ENCODE assay signal across 8 mouse cellular contexts in the genomic region with DNA sequence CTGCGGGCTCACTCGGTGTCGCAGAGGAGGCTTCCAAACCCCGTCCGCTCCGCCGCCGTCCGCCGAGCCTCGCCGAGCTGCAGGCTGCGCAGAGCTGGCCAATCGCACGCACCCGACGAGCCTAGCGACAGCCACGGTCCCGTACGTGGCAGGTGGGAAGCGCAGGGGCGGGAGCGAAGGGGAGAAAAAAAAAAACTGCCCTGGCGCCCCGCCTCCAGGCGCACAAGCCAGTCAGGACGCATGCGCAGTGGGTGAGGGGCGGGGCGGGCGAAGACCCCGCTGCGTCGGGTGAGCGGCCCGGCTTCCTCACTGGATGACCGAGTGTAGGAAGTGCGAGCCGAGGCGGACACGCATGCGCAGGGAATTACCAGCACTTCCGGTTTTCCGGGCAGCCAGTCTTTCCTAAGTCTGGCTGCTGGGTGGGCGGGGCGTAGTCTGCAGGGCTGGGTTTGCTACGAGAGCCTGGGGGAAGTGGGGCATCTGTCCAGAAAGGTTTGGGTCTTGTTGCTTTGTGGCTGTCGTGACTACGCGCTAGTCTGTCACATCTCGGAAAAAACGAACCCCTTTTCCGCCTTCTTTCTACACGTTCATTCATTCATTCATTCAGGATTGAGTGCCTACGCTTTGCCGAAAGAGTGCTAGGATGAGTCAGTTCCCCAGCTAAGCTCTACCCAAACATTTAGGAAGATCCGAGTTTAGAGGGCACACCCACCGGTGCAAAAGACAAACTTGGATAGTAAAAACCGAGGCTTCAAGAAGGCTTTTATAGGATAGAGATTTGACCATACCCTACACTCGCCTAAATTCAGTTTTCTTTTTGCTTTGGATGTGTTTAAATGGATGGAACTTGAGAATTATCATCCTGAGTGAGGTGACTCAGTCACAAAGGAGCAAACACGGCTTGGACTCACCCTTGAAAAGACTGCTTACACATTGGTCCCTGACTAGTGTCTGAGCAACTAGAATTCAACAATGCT. TPM values are rescaled to one million over a fixed set of nuclear protein-coding genes. Genes with fewer than 3 reads are reported as not detected.
A peak's percentile ranks its signal among the peaks of the same experiment; 100 is the strongest.
DNase-seq lines count a peak whose midpoint lies in the region; ATAC-seq and TF ChIP-seq lines count a peak whose summit lies in the region.

Gene Tfg (minus strand): TSS at position 227 of the 977 bp plus-strand sequence.

- in situ Hi-C loops in CH12.LX (cut with MboI; ENCODE audit: low pct_ligation_motif_present, low pct_unique_long_range_greater_than_20kb, low sequenced_read_pairs): loop anchor here (25.0 kb wide), 1 partner anchor 780 kb away; the partner anchor contains the start of gene Cep97

- TF ChIP-seq RAD21 in CH12.LX (IDR thresholded peaks at IDR 0.05; ENCODE audit: low read depth, low read length): no peak

- H3K4me3 ChIP-seq in CH12.LX (replicated peaks in 1 of 3; ENCODE audit: low read depth in 2 of 3, low read length in 2 of 3, poor library complexity in 1 of 3): peak within 1 kb of the TSS; percentile 75 to 93 (median 82)
- H3K4me3 ChIP-seq in forebrain, embryonic 11.5 days (ENCODE audit: low read depth, low read length): peak within 1 kb of the TSS; percentile 78
- peak within 1 kb of the TSS; percentile 79 for H3K4me3 ChIP-seq in heart, embryonic 16.5 days (ENCODE audit: low read length)
- H3K4me3 ChIP-seq in liver, embryonic 15.5 days (replicated peaks): peak within 1 kb of the TSS; percentile 89
- H3K4me3 ChIP-seq in neural tube, embryonic 12.5 days: peak within 1 kb of the TSS; percentile 80

- H3K27me3 ChIP-seq in CH12.LX (replicated peaks): no peaks in the 10 kb centered on the region
- no peaks in the 10 kb centered on the region for H3K27me3 ChIP-seq in forebrain, embryonic 11.5 days (ENCODE audit: control insufficient read depth, insufficient read depth, low read length)
- H3K27me3 ChIP-seq in heart, embryonic 16.5 days (ENCODE audit: control insufficient read depth, insufficient read depth, low read length): no peaks in the 10 kb centered on the region
- H3K27me3 ChIP-seq in liver, embryonic 15.5 days: no peaks in the 10 kb centered on the region
- H3K27me3 ChIP-seq in neural tube, embryonic 12.5 days (replicated peaks): no peaks in the 10 kb centered on the region

- ATAC-seq in forebrain, embryonic 11.5 days (replicated peaks; ENCODE audit: low FRiP score): peak; percentile 97
- peak; percentile 95 for ATAC-seq in heart, embryonic 16.5 days (replicated peaks; ENCODE audit: extremely low read depth, insufficient read depth, low FRiP score)
- peak; percentile 90 for ATAC-seq in liver, embryonic 15.5 days (ENCODE audit: insufficient read depth)
- peak; percentile 98 for ATAC-seq in neural tube, embryonic 12.5 days (ENCODE audit: low FRiP score, low read depth)

- WGBS in forebrain, embryonic 11.5 days: under 1% methylated on average over 60 of the region's 62 CpGs
- under 1% methylated on average over 62 of the region's 62 CpGs for whole genome bisulfite sequencing in heart, embryonic 16.5 days
- under 1% methylated on average over 62 of the region's 62 CpGs for WGBS in liver, embryonic 15.5 days (ENCODE audit: insufficient replicate concordance)
- WGBS in neural tube, embryonic 12.5 days: under 1% methylated on average over 62 of the region's 62 CpGs

- no peak for TF ChIP-seq CTCF in CH12.LX (conservative IDR thresholded peaks at IDR 0.05 in 1 of 2, IDR thresholded peaks at IDR 0.05 in 1 of 2; ENCODE audit: low read depth in 2 of 2, low read length in 2 of 2)

- H3K4me2 ChIP-seq in CH12.LX (ENCODE audit: insufficient read depth, low read depth, poor library complexity, severe bottlenecking): peak within 1 kb of the TSS; percentile 92
- peak within 1 kb of the TSS; percentile 61 for H3K4me2 ChIP-seq in forebrain, embryonic 11.5 days (ENCODE audit: low read depth, low read length, severe bottlenecking)
- peak within 1 kb of the TSS; percentile 87 for H3K4me2 ChIP-seq in heart, embryonic 16.5 days (ENCODE audit: low read depth, low read length)
- peak within 1 kb of the TSS; percentile 85 for H3K4me2 ChIP-seq in liver, embryonic 15.5 days
- peak within 1 kb of the TSS; percentile 77 for H3K4me2 ChIP-seq in neural tube, embryonic 12.5 days (replicated peaks)

- H3K36me3 ChIP-seq in CH12.LX (replicated peaks in 1 of 2; ENCODE audit: control insufficient read depth in 1 of 2, insufficient read depth in 1 of 2, low read length in 1 of 2): peaks cover under 1 to 8% of the 10 kb centered on the region in 2 experiments
- no peaks in the 10 kb centered on the region; the same call in 1 of the 2 replicates for H3K36me3 ChIP-seq in forebrain, embryonic 11.5 days (ENCODE audit: control insufficient read depth, insufficient read depth, low read length)
- peaks cover 1% of the 10 kb centered on the region; the same call in 1 of the 2 replicates for H3K36me3 ChIP-seq in heart, embryonic 16.5 days (ENCODE audit: control insufficient read depth, insufficient read depth)
- H3K36me3 ChIP-seq in liver, embryonic 15.5 days (replicated peaks): peaks cover 6% of the 10 kb centered on the region
- 0 out of 2 replicates have a peak, but pooled peaks cover 1% of the 10 kb centered on the region for H3K36me3 ChIP-seq in neural tube, embryonic 12.5 days

- peak; percentile 98 for TF ChIP-seq POLR2A in CH12.LX (IDR thresholded peaks at IDR 0.05; ENCODE audit: low read depth, low read length)

- no peaks in the 10 kb centered on the region for H3K9me3 ChIP-seq in CH12.LX (replicated peaks; ENCODE audit: low read length)
- no peaks in the 10 kb centered on the region for H3K9me3 ChIP-seq in forebrain, embryonic 11.5 days (ENCODE audit: control insufficient read depth, low read length)
- H3K9me3 ChIP-seq in heart, embryonic 16.5 days (replicated peaks; ENCODE audit: control insufficient read depth, low read length): no peaks in the 10 kb centered on the region
- H3K9me3 ChIP-seq in liver, embryonic 15.5 days (replicated peaks): no peaks in the 10 kb centered on the region
- H3K9me3 ChIP-seq in neural tube, embryonic 12.5 days: no peaks in the 10 kb centered on the region

- peak within 1 kb of the TSS; percentile 90 for H3K27ac ChIP-seq in CH12.LX (ENCODE audit: insufficient read depth, low read depth)
- peak within 1 kb of the TSS; percentile 98 for H3K27ac ChIP-seq in forebrain, embryonic 11.5 days (ENCODE audit: low read depth, low read length)
- peak within 1 kb of the TSS; percentile 98 for H3K27ac ChIP-seq in heart, embryonic 16.5 days (ENCODE audit: low read length)
- peak within 1 kb of the TSS; percentile 97 for H3K27ac ChIP-seq in liver, embryonic 15.5 days (replicated peaks)
- H3K27ac ChIP-seq in neural tube, embryonic 12.5 days: peak within 1 kb of the TSS; percentile 96

- peaks cover 2 to 31% of the 10 kb centered on the region in 2 experiments; a peak in 3 of 4 replicates for H3K4me1 ChIP-seq in CH12.LX (ENCODE audit: control insufficient read depth in 1 of 2, insufficient read depth in 2 of 2)
- peaks cover 6% of the 10 kb centered on the region; the same call in 1 of the 2 replicates for H3K4me1 ChIP-seq in forebrain, embryonic 11.5 days (replicated peaks; ENCODE audit: control insufficient read depth, insufficient read depth, low read length)
- peaks cover 20% of the 10 kb centered on the region for H3K4me1 ChIP-seq in heart, embryonic 16.5 days (ENCODE audit: control insufficient read depth, insufficient read depth, low read length)
- peaks cover 56% of the 10 kb centered on the region for H3K4me1 ChIP-seq in liver, embryonic 15.5 days (replicated peaks)
- peaks cover 13% of the 10 kb centered on the region for H3K4me1 ChIP-seq in neural tube, embryonic 12.5 days

- DNase-seq in CH12.LX (ENCODE audit: extremely low read depth): peak; percentile 100
- peak; percentile 99 for DNase-seq in c-Kit-positive CD71-positive TER-119-negative erythroid progenitor cells, embryonic 14.5 days (ENCODE audit: low read depth)
- DNase-seq in forebrain, embryonic 11.5 days (ENCODE audit: low spot score): peak; percentile 100
- peak; percentile 99 for DNase-seq in kidney, postnatal 36 days
- peak; percentile 98 for DNase-seq in telencephalon, adult 2 months (ENCODE audit: low read depth, low spot score)

- peak within 1 kb of the TSS; percentile 97 for H3K9ac ChIP-seq in CH12.LX (ENCODE audit: insufficient read depth, low read depth)
- peak within 1 kb of the TSS; percentile 89 for H3K9ac ChIP-seq in forebrain, embryonic 11.5 days (ENCODE audit: low read length)
- H3K9ac ChIP-seq in heart, embryonic 16.5 days (ENCODE audit: low read length): peak within 1 kb of the TSS; percentile 89
- peak within 1 kb of the TSS; percentile 84 for H3K9ac ChIP-seq in liver, embryonic 15.5 days
- H3K9ac ChIP-seq in neural tube, embryonic 12.5 days: peak within 1 kb of the TSS; percentile 87

- TF ChIP-seq EP300 in CH12.LX (IDR thresholded peaks at IDR 0.05; ENCODE audit: low read length): peak; percentile 41; the same call in 1 of the 2 replicates

- dilution Hi-C loops in CH12.LX (cut with MboI; ENCODE audit: extremely low pct_ligation_motif_present, extremely low pct_unique_long_range_greater_than_20kb, low sequenced_read_pairs): no loop called here

- peaks cover 37% of the 10 kb centered on the region for H3K79me2 ChIP-seq in CH12.LX (replicated peaks; ENCODE audit: control insufficient read depth, extremely low read depth, insufficient read depth, poor library complexity, severe bottlenecking)

TF ChIP-seq in CH12.LX, 34 proteins besides CTCF, POLR2A, EP300 and RAD21 (continues in another document):
- TF ChIP-seq SMC3 (IDR thresholded peaks at IDR 0.05; ENCODE audit: low read depth, low read length) (no peak), KAT2A (IDR thresholded peaks at IDR 0.05; ENCODE audit: insufficient replicate concordance, low read length) (peak; percentile 72; the same call in 1 of the 2 replicates), POLR2AphosphoS2 (IDR thresholded peaks at IDR 0.05; ENCODE audit: low read depth, low read length) (peak; percentile 95), SIN3A (IDR thresholded peaks at IDR 0.05; ENCODE audit: low read length) (peak; percentile 95), UBTF (IDR thresholded peaks at IDR 0.05; ENCODE audit: low read depth, low read length) (peak; percentile 94), MEF2A (IDR thresholded peaks at IDR 0.05; ENCODE audit: borderline replicate concordance, low read depth, low read length) (0 out of 2 replicates have a peak, but pooled peaks have one; percentile 53), ETS1 (conservative IDR thresholded peaks at IDR 0.05; ENCODE audit: low read depth, low read length) (peak; percentile 22; the same call in 1 of the 2 replicates), RCOR1 (conservative IDR thresholded peaks at IDR 0.05; ENCODE audit: low read depth, low read length) (peak; percentile 33; the same call in 1 of the 2 replicates), ELF1 (IDR thresholded peaks at IDR 0.05; ENCODE audit: low read depth, low read length) (peak; percentile 100)

RNA-seq across cellular contexts. Expression of gene Tfg, which starts in this region (rescaled TPM):
- 54.2 and 56.7 TPM in 2 replicates for total RNA-seq in CH12.LX (2012; rRNA removed)
- total RNA-seq in CH12.LX (2014; rRNA removed): 103 and 104 TPM in 2 replicates
- polyA plus RNA-seq in CH12.LX (2012; ENCODE audit: insufficient read length, low read depth): 84.1 and 132 TPM in 2 replicates
- 200 and 208 TPM in 2 replicates for polyA plus RNA-seq in forebrain, embryonic 11.5 days (2014; fragmentation: Nextera tagmentation; extraction: Ambion mirVana)
- 120 and 123 TPM in 2 replicates for polyA plus RNA-seq in heart, embryonic 16.5 days (2015; fragmentation: Nextera tagmentation; extraction: Ambion mirVana)
- 68.9 and 69.3 TPM in 2 replicates for polyA plus RNA-seq in liver, embryonic 15.5 days (2015; fragmentation: Nextera tagmentation; extraction: Ambion mirVana)
- polyA plus RNA-seq in neural tube, embryonic 12.5 days (2016; fragmentation: Nextera tagmentation; extraction: Ambion mirVana): 153 and 172 TPM in 2 replicates

Comparison
In these comparisons a context has a peak if more than half of its experiments do, and no peak if none do; other contexts are left out.
1. Peak in every context shown above with its lines: DNase-seq, ATAC-seq, H3K4me3 ChIP-seq and H3K27ac ChIP-seq.